Mouse (Mus musculus): ENCODE data around the gene Ric1.

DNA sequence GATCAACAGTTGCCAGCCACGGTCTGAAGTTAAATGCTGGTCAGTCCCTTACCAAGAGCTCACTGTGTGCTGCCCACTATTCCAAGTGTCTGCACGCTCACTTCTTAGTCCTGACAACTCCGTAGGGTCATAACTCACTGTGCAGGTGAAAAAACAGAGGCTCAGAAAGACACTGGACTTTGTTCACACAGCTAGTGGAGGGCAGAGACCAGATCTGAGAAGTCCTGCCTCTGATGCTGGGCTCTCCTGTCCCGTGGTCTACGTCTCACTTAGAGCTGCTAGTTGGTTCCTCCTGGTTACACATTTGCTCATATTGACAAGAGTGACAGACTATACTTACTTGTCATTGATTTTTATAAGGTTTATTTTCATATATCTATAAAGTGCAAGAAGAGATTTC is 76.9 kb downstream of the Ric1 start:
- TF ChIP-seq POLR2A (IDR thresholded peaks at IDR 0.05; ENCODE audit: insufficient read depth, low read depth, low read length) (no peak), CTCF (IDR thresholded peaks at IDR 0.05; ENCODE audit: insufficient read depth, low read depth, low read length) (no peak)
